23 mouse cellular contexts compared by ENCODE assay signal in the genomic region with DNA sequence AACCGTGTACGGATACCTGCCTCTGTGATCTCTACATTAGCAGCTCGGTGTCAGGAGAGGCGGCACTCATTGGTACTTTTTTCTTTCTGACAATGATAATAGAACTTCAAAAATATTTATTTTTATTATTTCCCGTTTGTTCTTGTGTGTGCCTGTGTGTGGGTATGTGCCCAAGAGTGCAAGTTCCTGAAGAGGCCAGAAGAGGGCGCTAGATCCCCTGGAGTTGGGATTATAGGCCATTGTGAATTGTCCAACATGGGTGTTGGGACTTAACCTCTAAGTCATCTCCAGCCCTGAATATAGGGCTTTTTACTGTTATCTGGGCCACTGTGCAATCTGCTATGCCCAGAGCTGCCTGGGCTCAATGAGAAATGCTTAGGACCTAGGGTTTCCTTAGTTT.
DNase-seq lines count a peak whose midpoint lies in the region; ATAC-seq and TF ChIP-seq lines count a peak whose summit lies in the region.
"Had no signal": no experiment of that assay in that cellular context is flagged by ENCODE, and none has a peak within 500 bp of the region (broad histone marks: within the 10 kb centered on the region; RNA-seq: fewer than 3 reads in every experiment).

No protein-coding gene starts in this region.

- DNase-seq in hindbrain, postnatal 0 days (ENCODE audit: low spot score): no peak
- no peak for DNase-seq in hindbrain, embryonic 10.5 days (ENCODE audit: low spot score)
- DNase-seq in left cerebral cortex, adult 2 months (ENCODE audit: extremely low spot score in 1 of 2, low spot score in 2 of 2): no peak
- DNase-seq in left cerebral cortex, adult 11 months (ENCODE audit: low spot score): no peak
- DNase-seq in testis, postnatal 10 days (ENCODE audit: low spot score): no peak
- no peak for DNase-seq in right cerebral cortex, adult 18-20 months
- DNase-seq: adrenal gland, adult 2 months; adrenal gland, postnatal 25 days; cerebellum, adult 2 months; cerebellum, postnatal 10 days; embryo, embryonic 11 days; gastrocnemius, postnatal 10 days; heart, adult 18-20 months; heart, postnatal 10 days; heart, postnatal 4 days had no signal

- H3K27me3 ChIP-seq in hindbrain, postnatal 0 days (ENCODE audit: insufficient read depth, low read length): no peaks in the 10 kb centered on the region
- H3K27me3 ChIP-seq in hindbrain, embryonic 10.5 days (ENCODE audit: insufficient read depth, poor library complexity, severe bottlenecking): peaks cover 28% of the 10 kb centered on the region
- no peaks in the 10 kb centered on the region for H3K27me3 ChIP-seq in testis, adult 2 months (ENCODE audit: control insufficient read depth, insufficient read depth, low read length)
- H3K27me3 ChIP-seq: embryonic facial prominence, embryonic 15.5 days; forebrain, embryonic 15.5 days; Patski had no signal

- H3K27ac ChIP-seq in hindbrain, postnatal 0 days: no peak overlapping the region
- no peak overlapping the region for H3K27ac ChIP-seq in hindbrain, embryonic 10.5 days
- no peak overlapping the region for H3K27ac ChIP-seq in left cerebral cortex, adult 2 months
- H3K27ac ChIP-seq in testis, adult 2 months (ENCODE audit: control insufficient read depth, insufficient read depth, low read depth, low read length): no peak overlapping the region
- H3K27ac ChIP-seq: embryonic facial prominence, embryonic 15.5 days; forebrain, embryonic 10.5 days; forebrain, embryonic 15.5 days; heart, embryonic 10.5 days; hindbrain, embryonic 13.5 days had no signal

- intact Hi-C loops in left cerebral cortex, adult 2 months (cut with DNase I): no loop called here

- H3K9ac ChIP-seq in hindbrain, postnatal 0 days (replicated peaks; ENCODE audit: low read length): no peak overlapping the region
- H3K9ac ChIP-seq: embryonic facial prominence, embryonic 15.5 days; forebrain, embryonic 15.5 days; hindbrain, embryonic 13.5 days had no signal

- ATAC-seq in hindbrain, postnatal 0 days: no peak
- ATAC-seq: forebrain, embryonic 15.5 days; Patski had no signal

- H3K36me3 ChIP-seq in hindbrain, postnatal 0 days (ENCODE audit: insufficient read depth, low read length): no peaks in the 10 kb centered on the region
- H3K36me3 ChIP-seq in hindbrain, embryonic 10.5 days: no peaks in the 10 kb centered on the region
- no peaks in the 10 kb centered on the region for H3K36me3 ChIP-seq in testis, adult 2 months (ENCODE audit: control insufficient read depth, insufficient read depth, low read length)
- H3K36me3 ChIP-seq: embryonic facial prominence, embryonic 15.5 days; forebrain, embryonic 10.5 days; forebrain, embryonic 15.5 days; heart, embryonic 10.5 days; hindbrain, embryonic 13.5 days had no signal

- H3K9me3 ChIP-seq in hindbrain, postnatal 0 days (ENCODE audit: low read length): no peaks in the 10 kb centered on the region
- H3K9me3 ChIP-seq in hindbrain, embryonic 10.5 days: peaks cover 8% of the 10 kb centered on the region
- H3K9me3 ChIP-seq: embryonic facial prominence, embryonic 15.5 days; forebrain, embryonic 10.5 days; forebrain, embryonic 15.5 days; heart, embryonic 10.5 days; hindbrain, embryonic 13.5 days had no signal

- no peaks in the 10 kb centered on the region for H3K4me1 ChIP-seq in hindbrain, postnatal 0 days (ENCODE audit: insufficient read depth, low read length)
- H3K4me1 ChIP-seq in hindbrain, embryonic 10.5 days (replicated peaks): peaks cover 8% of the 10 kb centered on the region; the same call in 1 of the 2 replicates
- H3K4me1 ChIP-seq in testis, adult 2 months (ENCODE audit: control insufficient read depth, insufficient read depth, low read length): no peaks in the 10 kb centered on the region
- H3K4me1 ChIP-seq: embryonic facial prominence, embryonic 15.5 days; heart, embryonic 10.5 days had no signal

- no peak overlapping the region for H3K4me3 ChIP-seq in hindbrain, postnatal 0 days (ENCODE audit: low read length)
- no peak overlapping the region for H3K4me3 ChIP-seq in hindbrain, embryonic 10.5 days
- H3K4me3 ChIP-seq in left cerebral cortex, adult 2 months: no peak overlapping the region
- no peak overlapping the region for H3K4me3 ChIP-seq in testis, adult 2 months (ENCODE audit: control insufficient read depth, low read depth, low read length)
- H3K4me3 ChIP-seq: embryonic facial prominence, embryonic 15.5 days; erythroblast, embryonic 14.5 days; forebrain, embryonic 10.5 days; forebrain, embryonic 15.5 days; heart, embryonic 10.5 days; hindbrain, embryonic 13.5 days had no signal

- peak; percentile 32 for TF ChIP-seq CTCF in hindbrain, postnatal 0 days (IDR thresholded peaks at IDR 0.05; ENCODE audit: low read depth)
- TF ChIP-seq CTCF in left cerebral cortex, adult 2 months (IDR thresholded peaks at IDR 0.05): peak; percentile 10
- peak; percentile 56; the same call in 1 of the 2 replicates for TF ChIP-seq CTCF in testis, adult 2 months (IDR thresholded peaks at IDR 0.05; ENCODE audit: control insufficient read depth, insufficient read depth, insufficient replicate concordance, low read depth, low read length)

- 93% methylated on average over 6 of the region's 6 CpGs for WGBS in hindbrain, postnatal 0 days
- WGBS in hindbrain, embryonic 10.5 days: 92% methylated on average over 6 of the region's 6 CpGs

- no peak overlapping the region for H3K4me2 ChIP-seq in hindbrain, postnatal 0 days (ENCODE audit: low read depth, low read length)
- H3K4me2 ChIP-seq: embryonic facial prominence, embryonic 15.5 days; forebrain, embryonic 15.5 days; hindbrain, embryonic 13.5 days had no signal

- TF ChIP-seq POLR2A in testis, adult 2 months (IDR thresholded peaks at IDR 0.05; ENCODE audit: control insufficient read depth, low read depth, low read length): no peak
